Comparison of ENCODE assay signal across 8 mouse cellular contexts in the genomic region with DNA sequence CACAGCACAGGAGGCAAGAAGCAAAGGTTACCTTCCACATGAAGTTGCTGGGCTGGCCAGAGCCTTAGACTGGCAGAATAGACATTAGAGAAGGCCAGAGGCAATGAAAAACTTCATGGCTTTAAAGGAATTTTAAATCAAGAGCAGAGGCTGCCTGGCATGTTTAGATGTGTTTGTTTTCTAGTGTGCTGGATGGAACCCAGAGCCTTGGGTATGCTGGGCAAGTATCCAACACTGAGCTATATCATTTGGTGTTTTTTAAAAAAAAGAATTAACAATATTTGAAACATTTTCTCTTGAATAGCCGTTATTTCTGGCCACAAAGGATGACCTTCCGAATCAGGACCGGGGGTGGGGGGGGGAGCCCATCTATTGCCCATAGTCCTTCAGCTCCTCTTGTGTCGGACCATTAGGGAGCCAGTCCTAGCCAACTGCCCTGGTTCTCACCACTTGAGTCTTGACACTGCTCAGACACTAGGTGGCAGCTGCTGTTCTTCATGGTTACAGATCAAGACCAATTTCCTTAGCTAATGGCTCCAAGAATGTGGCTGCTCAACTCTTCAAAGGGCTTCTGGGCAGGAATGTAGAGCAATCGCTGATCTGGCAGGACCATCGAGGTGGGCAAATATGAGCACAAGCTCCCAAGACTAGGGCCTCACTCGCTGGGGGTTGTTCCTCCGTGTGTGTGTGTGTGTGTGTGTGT. TPM values are rescaled to one million over a fixed set of nuclear protein-coding genes. Genes with fewer than 3 reads are reported as not detected.
DNase-seq lines count a peak whose midpoint lies in the region; ATAC-seq and TF ChIP-seq lines count a peak whose summit lies in the region.
"Had no signal": no experiment of that assay in that cellular context is flagged by ENCODE, and none has a peak within 500 bp of the region (broad histone marks: within the 10 kb centered on the region; RNA-seq: fewer than 3 reads in every experiment).

No protein-coding gene starts in this region.

- no peaks in the 10 kb centered on the region for H3K36me3 ChIP-seq in forebrain, embryonic 11.5 days (ENCODE audit: control insufficient read depth, insufficient read depth, low read length)
- peaks cover 3% of the 10 kb centered on the region for H3K36me3 ChIP-seq in hindbrain, postnatal 0 days (ENCODE audit: insufficient read depth, low read length)
- no peaks in the 10 kb centered on the region for H3K36me3 ChIP-seq in midbrain, embryonic 15.5 days (replicated peaks)
- H3K36me3 ChIP-seq: stomach, embryonic 15.5 days had no signal

- intact Hi-C loops in left cerebral cortex, postnatal 25 days (cut with DNase I): loop anchor here (1.0 kb wide), 1 partner anchor 177 kb away; no protein-coding TSS in a partner anchor

- H3K4me1 ChIP-seq in forebrain, embryonic 11.5 days (replicated peaks; ENCODE audit: control insufficient read depth, insufficient read depth, low read length): no peaks in the 10 kb centered on the region
- no peaks in the 10 kb centered on the region for H3K4me1 ChIP-seq in hindbrain, postnatal 0 days (ENCODE audit: insufficient read depth, low read length)
- no peaks in the 10 kb centered on the region for H3K4me1 ChIP-seq in midbrain, embryonic 15.5 days
- H3K4me1 ChIP-seq: stomach, embryonic 15.5 days had no signal

- H3K9ac ChIP-seq in forebrain, embryonic 11.5 days (ENCODE audit: low read length): no peak overlapping the region
- H3K9ac ChIP-seq in hindbrain, postnatal 0 days (replicated peaks; ENCODE audit: low read length): no peak overlapping the region
- H3K9ac ChIP-seq in midbrain, embryonic 15.5 days: no peak overlapping the region
- H3K9ac ChIP-seq: stomach, embryonic 15.5 days had no signal

- no peak overlapping the region for H3K27ac ChIP-seq in forebrain, embryonic 11.5 days (ENCODE audit: low read depth, low read length)
- H3K27ac ChIP-seq in hindbrain, postnatal 0 days: no peak overlapping the region
- H3K27ac ChIP-seq in midbrain, embryonic 15.5 days: no peak overlapping the region
- H3K27ac ChIP-seq: stomach, embryonic 15.5 days had no signal

- no peaks in the 10 kb centered on the region for H3K27me3 ChIP-seq in forebrain, embryonic 11.5 days (ENCODE audit: control insufficient read depth, insufficient read depth, low read length)
- H3K27me3 ChIP-seq in hindbrain, postnatal 0 days (ENCODE audit: insufficient read depth, low read length): no peaks in the 10 kb centered on the region
- H3K27me3 ChIP-seq in midbrain, embryonic 15.5 days (replicated peaks): no peaks in the 10 kb centered on the region
- H3K27me3 ChIP-seq: stomach, embryonic 15.5 days had no signal

- TF ChIP-seq CTCF in hindbrain, postnatal 0 days (IDR thresholded peaks at IDR 0.05; ENCODE audit: low read depth): peak; percentile 81

- no peak; the same call in 1 of the 2 replicates for ATAC-seq in forebrain, embryonic 11.5 days (replicated peaks; ENCODE audit: low FRiP score)
- ATAC-seq in hindbrain, postnatal 0 days: peak; percentile 71
- ATAC-seq in midbrain, embryonic 15.5 days (replicated peaks): peak; percentile 35; the same call in 1 of the 2 replicates

- WGBS in forebrain, embryonic 11.5 days: 50% methylated on average over 8 of the region's 8 CpGs
- WGBS in hindbrain, postnatal 0 days: 49% methylated on average over 8 of the region's 8 CpGs
- 61% methylated on average over 8 of the region's 8 CpGs for WGBS in midbrain, embryonic 15.5 days

- H3K4me2 ChIP-seq in forebrain, embryonic 11.5 days (ENCODE audit: low read depth, low read length, severe bottlenecking): no peak overlapping the region
- H3K4me2 ChIP-seq in hindbrain, postnatal 0 days (ENCODE audit: low read depth, low read length): no peak overlapping the region
- H3K4me2 ChIP-seq in midbrain, embryonic 15.5 days: no peak overlapping the region
- H3K4me2 ChIP-seq: stomach, embryonic 15.5 days had no signal

- peak; percentile 29 to 45 for DNase-seq in spleen, postnatal 36 days (ENCODE audit: low spot score in 2 of 2)
- no peak for DNase-seq in spleen, adult 12 weeks (ENCODE audit: low spot score)
- peak; percentile 73 for DNase-seq in adrenal gland, postnatal 14 days
- peak; percentile 65 for DNase-seq in forebrain, embryonic 11.5 days (ENCODE audit: low spot score)
- peak; percentile 76 for DNase-seq in hindbrain, postnatal 0 days (ENCODE audit: low spot score)
- peak; percentile 55 to 65 for DNase-seq in left cerebral cortex, postnatal 25 days (ENCODE audit: low spot score in 2 of 2)

- no peaks in the 10 kb centered on the region for H3K9me3 ChIP-seq in forebrain, embryonic 11.5 days (ENCODE audit: control insufficient read depth, low read length)
- no peaks in the 10 kb centered on the region for H3K9me3 ChIP-seq in hindbrain, postnatal 0 days (ENCODE audit: low read length)
- H3K9me3 ChIP-seq in midbrain, embryonic 15.5 days: no peaks in the 10 kb centered on the region
- H3K9me3 ChIP-seq: stomach, embryonic 15.5 days had no signal

- H3K4me3 ChIP-seq in forebrain, embryonic 11.5 days (ENCODE audit: low read depth, low read length): no peak overlapping the region
- H3K4me3 ChIP-seq in hindbrain, postnatal 0 days (ENCODE audit: low read length): no peak overlapping the region
- no peak overlapping the region for H3K4me3 ChIP-seq in midbrain, embryonic 15.5 days
- H3K4me3 ChIP-seq: stomach, embryonic 15.5 days had no signal

RNA-seq across cellular contexts. Expression of a gene that starts 16.4 kb away (rescaled TPM):
- 6.0 and 10.6 TPM in 2 replicates for total RNA-seq in adrenal gland, postnatal 14 days (2021)
- 2.5 and 3.3 TPM in 2 replicates for polyA plus RNA-seq in forebrain, embryonic 11.5 days (2014; fragmentation: Nextera tagmentation; extraction: Ambion mirVana)
- 10.1 and 13.8 TPM in 2 replicates for total RNA-seq in hindbrain, postnatal 0 days (2014; rRNA removed)
- polyA plus RNA-seq in hindbrain, postnatal 0 days (2015; fragmentation: Nextera tagmentation; extraction: Ambion mirVana): 8.4 and 8.5 TPM in 2 replicates
- total RNA-seq in left cerebral cortex, postnatal 25 days (2021): 10 to 100 TPM; 14.9 to 16.4 TPM
- polyA plus RNA-seq in midbrain, embryonic 15.5 days (2015; fragmentation: Nextera tagmentation; extraction: Ambion mirVana): 3.1 and 3.4 TPM in 2 replicates

RNA-seq across cellular contexts. Expression of a gene that starts 45.1 kb away (rescaled TPM):
- 86.5 and 103 TPM in 2 replicates for total RNA-seq in adrenal gland, postnatal 14 days (2021)
- 46.2 and 49.6 TPM in 2 replicates for polyA plus RNA-seq in forebrain, embryonic 11.5 days (2014; fragmentation: Nextera tagmentation; extraction: Ambion mirVana)
- total RNA-seq in hindbrain, postnatal 0 days (2014; rRNA removed): 60.0 and 60.4 TPM in 2 replicates
- 29.6 and 31.5 TPM in 2 replicates for polyA plus RNA-seq in hindbrain, postnatal 0 days (2015; fragmentation: Nextera tagmentation; extraction: Ambion mirVana)
- 10 to 100 TPM; 60.9 to 62.9 TPM for total RNA-seq in left cerebral cortex, postnatal 25 days (2021)
- polyA plus RNA-seq in midbrain, embryonic 15.5 days (2015; fragmentation: Nextera tagmentation; extraction: Ambion mirVana): 44.4 and 44.9 TPM in 2 replicates

RNA-seq across cellular contexts. Expression of a gene that starts 48.2 kb away (rescaled TPM):
- 0.11 TPM in 1 of 2 replicates, not detected in the other for total RNA-seq in adrenal gland, postnatal 14 days (2021)
- polyA plus RNA-seq in forebrain, embryonic 11.5 days (2014; fragmentation: Nextera tagmentation; extraction: Ambion mirVana): 1.4 and 1.9 TPM in 2 replicates
- not detected in 2 replicates for total RNA-seq in hindbrain, postnatal 0 days (2014; rRNA removed)
- polyA plus RNA-seq in hindbrain, postnatal 0 days (2015; fragmentation: Nextera tagmentation; extraction: Ambion mirVana): 0.73 and 1.2 TPM in 2 replicates
- not detected for total RNA-seq in left cerebral cortex, postnatal 25 days (2021)
- polyA plus RNA-seq in midbrain, embryonic 15.5 days (2015; fragmentation: Nextera tagmentation; extraction: Ambion mirVana): 2.6 TPM in 2 replicates

RNA-seq across cellular contexts. Expression of a gene that starts 49.4 kb away (rescaled TPM):
- total RNA-seq in adrenal gland, postnatal 14 days (2021): 4.0 and 5.8 TPM in 2 replicates
- 0.16 and 0.47 TPM in 2 replicates for polyA plus RNA-seq in forebrain, embryonic 11.5 days (2014; fragmentation: Nextera tagmentation; extraction: Ambion mirVana)
- total RNA-seq in hindbrain, postnatal 0 days (2014; rRNA removed): 0.16 and 1.2 TPM in 2 replicates
- 1.8 and 2.1 TPM in 2 replicates for polyA plus RNA-seq in hindbrain, postnatal 0 days (2015; fragmentation: Nextera tagmentation; extraction: Ambion mirVana)
- under 1 TPM in 1 of 2 experiments, not detected in 1; 0.71 TPM for total RNA-seq in left cerebral cortex, postnatal 25 days (2021)
- 1.1 and 1.4 TPM in 2 replicates for polyA plus RNA-seq in midbrain, embryonic 15.5 days (2015; fragmentation: Nextera tagmentation; extraction: Ambion mirVana)
